Mouse (Mus musculus): ENCODE measurements around the gene Irf3. TPM values are rescaled to one million over a fixed set of nuclear protein-coding genes. Genes with fewer than 3 reads are reported as not detected.
A peak's percentile ranks its signal among the peaks of the same experiment; 100 is the strongest.

Irf3 gene
- 61.9 and 66.8 TPM in 2 replicates for polyA plus RNA-seq (2015; fragmentation: Nextera tagmentation; extraction: Ambion mirVana)

DNA sequence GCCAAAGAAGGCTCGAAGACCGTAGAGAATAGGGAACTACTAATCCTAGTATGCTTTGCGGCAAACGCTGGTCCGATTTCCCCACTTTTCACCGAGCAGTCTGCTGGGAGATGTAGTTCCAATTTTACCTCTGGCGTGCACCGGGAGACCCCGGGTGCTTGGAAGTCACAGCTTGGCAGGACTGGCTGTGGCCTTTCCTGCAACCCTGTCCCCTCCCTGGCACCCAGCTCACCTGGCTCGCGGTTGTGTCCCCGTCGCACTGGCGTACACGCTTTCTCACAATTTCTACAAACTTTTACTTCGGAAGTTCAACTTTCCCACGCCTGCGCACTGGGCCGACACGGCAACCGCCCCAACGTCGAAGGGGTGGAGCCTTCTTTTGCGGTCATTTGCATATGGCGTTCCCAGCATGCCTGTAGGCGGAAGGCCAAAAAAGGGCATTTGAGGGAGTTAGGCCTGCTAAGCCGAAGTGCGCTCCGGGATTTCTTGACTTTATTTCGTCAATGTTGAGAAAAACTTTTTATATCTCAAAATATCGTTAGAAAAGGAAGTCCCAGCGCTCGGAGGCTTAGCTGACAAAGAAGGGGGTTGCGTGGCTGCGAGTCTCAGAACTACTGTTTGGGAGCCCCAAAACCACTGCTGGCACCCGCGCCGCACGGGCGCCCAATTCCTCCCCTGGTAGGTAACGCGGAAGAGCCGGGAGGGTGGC lies at the start of gene Irf3:
Irf3 (plus strand) TSS at position 418 of the 709 bp plus-strand sequence.
- H3K9ac ChIP-seq: peak within 1 kb of the TSS; percentile 48
- WGBS: under 1% methylated on average over 43 of the region's 43 CpGs
- H3K4me1 ChIP-seq: peaks cover 35% of the 10 kb centered on the region
- H3K27me3 ChIP-seq (replicated peaks): no peaks in the 10 kb centered on the region
- no peaks in the 10 kb centered on the region for H3K9me3 ChIP-seq
- peaks cover 18% of the 10 kb centered on the region for H3K36me3 ChIP-seq (replicated peaks)
- H3K27ac ChIP-seq: peak within 1 kb of the TSS; percentile 69
- peak; percentile 91 for ATAC-seq (replicated peaks)
- H3K4me3 ChIP-seq: peak within 1 kb of the TSS; percentile 49
- peak within 1 kb of the TSS; percentile 76 for H3K4me2 ChIP-seq

DNA sequence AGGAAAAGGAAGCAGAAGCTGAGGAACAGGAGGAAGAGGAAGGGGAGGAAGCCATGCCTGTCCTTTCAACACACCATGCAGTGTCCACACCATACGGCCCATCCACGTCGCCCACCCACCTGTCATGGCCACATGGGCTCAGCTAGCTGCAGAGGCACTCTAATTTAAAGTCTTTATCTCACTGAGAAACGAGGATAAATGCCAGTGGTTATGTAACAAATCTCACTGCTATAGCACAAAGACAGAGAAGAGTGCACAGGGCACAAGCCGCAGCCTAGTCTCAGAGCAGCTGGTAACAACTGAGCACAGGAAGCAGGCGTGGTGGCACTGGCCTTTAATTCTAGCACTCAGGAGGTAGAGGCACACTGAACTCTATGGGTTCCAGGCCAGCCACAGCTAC lies 47.5 kb upstream of the Irf3 start:
- H3K4me3 ChIP-seq: no peak overlapping the region
- ATAC-seq (replicated peaks): no peak
- H3K27ac ChIP-seq: no peak overlapping the region
- H3K9ac ChIP-seq: no peak overlapping the region
- H3K9me3 ChIP-seq: no peaks in the 10 kb centered on the region
- peaks cover 16% of the 10 kb centered on the region for H3K4me1 ChIP-seq
- no peak overlapping the region for H3K4me2 ChIP-seq
- H3K27me3 ChIP-seq (replicated peaks): peaks cover 26% of the 10 kb centered on the region
- no peaks in the 10 kb centered on the region for H3K36me3 ChIP-seq (replicated peaks)
- 78% methylated on average over 6 of the region's 6 CpGs for WGBS

GRCm38 (mm10) chr7:44951960-44952359 lies 45.5 kb upstream of the Irf3 start:
- Histone ChIP-seq H3K9ac (no peak overlapping the region), H3K27ac (no peak overlapping the region), H3K36me3 (replicated peaks) (no peaks in the 10 kb centered on the region), H3K4me1 (peaks cover 16% of the 10 kb centered on the region), H3K4me3 (peak overlapping the region; percentile 37), H3K9me3 (no peaks in the 10 kb centered on the region), H3K27me3 (replicated peaks) (peaks cover 26% of the 10 kb centered on the region), H3K4me2 (peak overlapping the region; percentile 69)
- WGBS: under 1% methylated on average over 10 of the region's 10 CpGs
- peak; percentile 31; the same call in 1 of the 2 replicates for ATAC-seq (replicated peaks)

DNA sequence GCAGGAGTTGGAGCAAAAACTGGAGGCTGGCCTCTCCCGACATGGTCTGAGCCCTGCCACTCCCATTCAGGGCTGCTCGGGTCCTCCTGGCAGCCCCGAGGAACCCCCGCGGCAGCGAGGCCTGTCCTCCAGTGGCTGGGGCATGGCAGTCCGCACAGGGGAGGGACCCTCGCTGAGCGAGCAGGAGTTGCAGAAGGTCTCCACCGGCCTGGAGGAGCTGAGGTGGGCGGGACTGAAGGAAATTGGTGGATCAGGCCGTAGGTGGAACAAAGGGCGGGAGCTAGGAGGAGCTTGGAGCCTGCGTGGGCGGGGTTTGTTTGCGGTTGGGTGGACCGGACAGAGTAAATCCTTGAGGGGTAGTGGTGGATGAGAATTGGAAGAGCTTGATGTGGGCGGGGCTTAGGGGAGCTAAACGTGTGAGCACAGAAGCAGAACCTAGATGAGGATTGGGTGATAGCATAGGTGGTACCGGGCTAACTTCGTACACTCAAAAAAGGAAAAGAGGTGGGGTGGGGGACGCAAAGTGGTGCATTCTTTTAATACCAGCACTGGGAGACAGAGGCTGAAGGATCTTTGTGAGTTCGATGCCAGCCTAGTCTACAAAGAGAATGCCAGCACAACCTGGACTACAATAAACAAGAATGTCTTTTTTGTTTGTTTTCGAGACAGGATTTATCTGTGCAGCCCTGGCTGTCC lies 44.7 kb upstream of the Irf3 start:
- peaks cover 16% of the 10 kb centered on the region for H3K4me1 ChIP-seq
- WGBS: 9% methylated on average over 24 of the region's 24 CpGs
- H3K4me2 ChIP-seq: peak overlapping the region; percentile 69
- H3K9ac ChIP-seq: peak overlapping the region; percentile 7
- peak; percentile 86 for ATAC-seq (replicated peaks)
- H3K27me3 ChIP-seq (replicated peaks): peaks cover 26% of the 10 kb centered on the region
- H3K27ac ChIP-seq: no peak overlapping the region
- H3K36me3 ChIP-seq (replicated peaks): no peaks in the 10 kb centered on the region
- no peaks in the 10 kb centered on the region for H3K9me3 ChIP-seq
- peak overlapping the region; percentile 37 for H3K4me3 ChIP-seq

- WGBS: 61% methylated on average over 14 of the region's 14 CpGs
- H3K4me2 ChIP-seq: no peak overlapping the region
- no peaks in the 10 kb centered on the region for H3K36me3 ChIP-seq (replicated peaks)
- peaks cover 16% of the 10 kb centered on the region for H3K4me1 ChIP-seq
- H3K9ac ChIP-seq: no peak overlapping the region
- H3K27ac ChIP-seq: no peak overlapping the region
- no peaks in the 10 kb centered on the region for H3K9me3 ChIP-seq
- no peak overlapping the region for H3K4me3 ChIP-seq
- H3K27me3 ChIP-seq (replicated peaks): peaks cover 26% of the 10 kb centered on the region
- no peak for ATAC-seq (replicated peaks)
These were observed 43.9 kb upstream of the Irf3 start for GRCm38 (mm10) chr7:44953561-44953960.

- ATAC-seq (replicated peaks): no peak
- peaks cover 16% of the 10 kb centered on the region for H3K4me1 ChIP-seq
- H3K27ac ChIP-seq: no peak overlapping the region
- no peaks in the 10 kb centered on the region for H3K36me3 ChIP-seq (replicated peaks)
- no peak overlapping the region for H3K9ac ChIP-seq
- H3K27me3 ChIP-seq (replicated peaks): peaks cover 26% of the 10 kb centered on the region
- WGBS: 82% methylated on average over 12 of the region's 12 CpGs
- no peak overlapping the region for H3K4me2 ChIP-seq
- no peak overlapping the region for H3K4me3 ChIP-seq
- no peaks in the 10 kb centered on the region for H3K9me3 ChIP-seq
These were observed 43.2 kb upstream of the Irf3 start for GRCm38 (mm10) chr7:44954091-44954885.

- no peak overlapping the region for H3K4me2 ChIP-seq
- peaks cover 17% of the 10 kb centered on the region for H3K27me3 ChIP-seq (replicated peaks)
- H3K27ac ChIP-seq: no peak overlapping the region
- H3K9me3 ChIP-seq: no peaks in the 10 kb centered on the region
- H3K36me3 ChIP-seq (replicated peaks): peaks cover 4% of the 10 kb centered on the region; the same call in 1 of the 2 replicates
- H3K4me1 ChIP-seq: peaks cover 16% of the 10 kb centered on the region
- H3K4me3 ChIP-seq: no peak overlapping the region
- no peak overlapping the region for H3K9ac ChIP-seq
- ATAC-seq (replicated peaks): no peak
- 56% methylated on average over 5 of the region's 5 CpGs for WGBS
These were observed 41.8 kb upstream of the Irf3 start for GRCm38 (mm10) chr7:44955628-44956027.

DNA sequence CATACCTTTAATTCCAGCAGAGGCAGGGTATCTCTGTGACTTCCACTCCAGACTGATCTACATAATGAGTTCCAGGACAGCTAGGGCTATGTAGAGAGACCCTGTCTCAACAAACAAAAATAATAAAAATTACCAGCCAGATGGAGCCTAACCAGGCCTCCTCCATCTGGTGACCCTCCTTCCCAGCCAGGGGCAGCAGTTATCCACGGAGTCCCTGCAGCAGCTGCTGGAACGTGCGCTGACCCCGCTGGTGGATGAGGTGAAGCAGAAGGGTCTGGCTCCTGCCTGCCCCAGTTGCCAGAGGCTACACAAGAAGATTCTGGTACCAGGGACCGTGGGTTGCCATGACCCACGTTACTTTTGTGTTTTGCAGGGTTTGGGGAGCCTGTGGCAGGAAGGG lies 41.2 kb upstream of the Irf3 start:
- peaks cover 11% of the 10 kb centered on the region for H3K27me3 ChIP-seq (replicated peaks)
- peaks cover 9% of the 10 kb centered on the region; the same call in 1 of the 2 replicates for H3K36me3 ChIP-seq (replicated peaks)
- H3K4me1 ChIP-seq: peaks cover 16% of the 10 kb centered on the region
- H3K4me2 ChIP-seq: no peak overlapping the region
- 60% methylated on average over 6 of the region's 6 CpGs for WGBS
- no peaks in the 10 kb centered on the region for H3K9me3 ChIP-seq
- H3K27ac ChIP-seq: no peak overlapping the region
- ATAC-seq (replicated peaks): no peak
- no peak overlapping the region for H3K9ac ChIP-seq
- H3K4me3 ChIP-seq: no peak overlapping the region

GRCm38 (mm10) chr7:44957183-44957835 lies 40.1 kb upstream of the Irf3 start:
- no peak overlapping the region for H3K9ac ChIP-seq
- H3K4me2 ChIP-seq: no peak overlapping the region
- H3K36me3 ChIP-seq (replicated peaks): peaks cover 9% of the 10 kb centered on the region; the same call in 1 of the 2 replicates
- H3K27me3 ChIP-seq (replicated peaks): peaks cover 3% of the 10 kb centered on the region; the same call in 1 of the 2 replicates
- no peaks in the 10 kb centered on the region for H3K9me3 ChIP-seq
- H3K4me1 ChIP-seq: peaks cover 6% of the 10 kb centered on the region
- no peak overlapping the region for H3K4me3 ChIP-seq
- ATAC-seq (replicated peaks): no peak
- 79% methylated on average over 20 of the region's 20 CpGs for WGBS
- H3K27ac ChIP-seq: no peak overlapping the region; the same call in 1 of the 2 replicates

DNA sequence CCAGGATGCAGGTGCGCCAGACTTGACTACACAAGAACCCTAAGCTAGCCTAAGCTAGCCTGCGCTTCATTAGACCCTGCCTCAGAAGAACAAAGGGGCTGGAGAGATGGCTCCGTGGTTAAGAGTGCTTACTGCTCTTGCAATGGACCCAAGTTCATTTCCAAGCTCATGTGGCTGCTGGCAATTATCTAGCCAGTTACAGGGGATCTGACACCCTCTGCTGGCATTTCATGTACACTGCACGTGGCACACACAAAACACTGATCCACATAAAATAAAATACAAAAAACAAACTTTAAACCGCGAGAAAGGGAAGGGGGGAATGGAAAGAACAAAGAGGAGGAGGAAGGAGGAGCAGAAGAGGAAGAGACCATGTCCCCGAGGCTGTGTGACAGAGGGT lies 39.2 kb upstream of the Irf3 start:
- Histone ChIP-seq H3K4me3 (no peak overlapping the region), H3K27me3 (replicated peaks) (no peaks in the 10 kb centered on the region), H3K9ac (no peak overlapping the region), H3K9me3 (no peaks in the 10 kb centered on the region), H3K27ac (no peak overlapping the region), H3K4me2 (no peak overlapping the region), H3K36me3 (replicated peaks) (peaks cover 15% of the 10 kb centered on the region; the same call in 1 of the 2 replicates), H3K4me1 (no peaks in the 10 kb centered on the region)
- no peak for ATAC-seq (replicated peaks)
- WGBS: 54% methylated on average over 7 of the region's 7 CpGs

DNA sequence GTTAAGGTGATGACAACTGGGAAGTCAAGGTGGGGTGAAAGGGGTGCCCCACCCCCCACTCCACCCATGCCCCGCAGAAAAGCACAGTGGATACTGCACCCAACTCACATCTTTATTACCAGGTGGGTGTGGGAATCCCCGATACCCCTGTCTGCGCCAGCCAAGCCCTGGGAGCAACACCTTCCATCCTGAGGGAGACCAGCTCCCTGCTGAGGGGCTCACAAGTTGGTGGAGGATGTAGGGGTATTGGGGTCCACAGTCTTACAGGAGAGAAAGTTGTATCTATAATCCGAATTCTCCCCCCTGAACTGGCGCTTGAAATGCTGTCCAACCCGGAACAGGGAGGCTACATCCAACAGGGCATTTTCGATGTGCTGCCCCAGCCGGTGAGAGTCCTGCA lies 38.2 kb upstream of the Irf3 start:
- no peaks in the 10 kb centered on the region for H3K4me1 ChIP-seq
- no peak overlapping the region for H3K9ac ChIP-seq
- peaks cover 15% of the 10 kb centered on the region; the same call in 1 of the 2 replicates for H3K36me3 ChIP-seq (replicated peaks)
- ATAC-seq (replicated peaks): no peak
- H3K4me3 ChIP-seq: no peak overlapping the region
- H3K4me2 ChIP-seq: no peak overlapping the region
- no peak overlapping the region for H3K27ac ChIP-seq
- 87% methylated on average over 8 of the region's 8 CpGs for WGBS
- H3K27me3 ChIP-seq (replicated peaks): no peaks in the 10 kb centered on the region
- H3K9me3 ChIP-seq: no peaks in the 10 kb centered on the region

All from midbrain, embryonic 15.5 days (tissue).